Mouse (Mus musculus): ENCODE data around the gene Gpc6.

Gpc6 gene

GRCm38 (mm10) chr14:117245631-117246030 is 320.5 kb downstream of the Gpc6 start:
- no peak for DNase-seq

- no peak for DNase-seq
Observed at GRCm38 (mm10) chr14:117256192-117256591, 331.1 kb downstream of the Gpc6 start.

- DNase-seq = no peak
Observed at GRCm38 (mm10) chr14:117265653-117266052, 340.5 kb downstream of the Gpc6 start.

- DNase-seq = no peak
Observed at GRCm38 (mm10) chr14:117267823-117268601, 342.9 kb downstream of the Gpc6 start.

GRCm38 (mm10) chr14:117283631-117284030 is 358.5 kb downstream of the Gpc6 start:
- DNase-seq = no peak

GRCm38 (mm10) chr14:117293746-117294145 is 368.6 kb downstream of the Gpc6 start:
- no peak for DNase-seq

GRCm38 (mm10) chr14:117296207-117296838 is 371.2 kb downstream of the Gpc6 start:
- no peak for DNase-seq

- no peak for DNase-seq
Observed at GRCm38 (mm10) chr14:117301019-117301418, 375.9 kb downstream of the Gpc6 start.

GRCm38 (mm10) chr14:117303901-117304722 is 379.0 kb downstream of the Gpc6 start:
- no peak for DNase-seq

- DNase-seq = no peak
Observed at GRCm38 (mm10) chr14:117304723-117305010, 379.6 kb downstream of the Gpc6 start.

- DNase-seq = no peak
Observed at GRCm38 (mm10) chr14:117309997-117310520, 384.9 kb downstream of the Gpc6 start.

- DNase-seq = no peak
Observed at GRCm38 (mm10) chr14:117324214-117324613, 399.1 kb downstream of the Gpc6 start.

- no peak for DNase-seq
Observed at GRCm38 (mm10) chr14:117332256-117332655, 407.1 kb downstream of the Gpc6 start.

- no peak for DNase-seq
Observed at GRCm38 (mm10) chr14:117337271-117337670, 412.2 kb downstream of the Gpc6 start.

GRCm38 (mm10) chr14:117340549-117340948 is 415.4 kb downstream of the Gpc6 start:
- DNase-seq = no peak

- no peak for DNase-seq
Observed at GRCm38 (mm10) chr14:117344505-117344904, 419.4 kb downstream of the Gpc6 start.

- DNase-seq = no peak
Observed at GRCm38 (mm10) chr14:117346372-117346885, 421.3 kb downstream of the Gpc6 start.

- no peak for DNase-seq
Observed at GRCm38 (mm10) chr14:117351296-117351695, 426.2 kb downstream of the Gpc6 start.

- no peak for DNase-seq
Observed at GRCm38 (mm10) chr14:117361155-117361964, 436.2 kb downstream of the Gpc6 start.

- no peak for DNase-seq
Observed at GRCm38 (mm10) chr14:117361965-117362309, 436.8 kb downstream of the Gpc6 start.

- DNase-seq = no peak
Observed at GRCm38 (mm10) chr14:117369331-117369866, 444.3 kb downstream of the Gpc6 start.

- no peak for DNase-seq
Observed at GRCm38 (mm10) chr14:117376822-117377376, 451.8 kb downstream of the Gpc6 start.
